Comparison of ENCODE assay signal across 9 mouse cellular contexts in the genomic region with DNA sequence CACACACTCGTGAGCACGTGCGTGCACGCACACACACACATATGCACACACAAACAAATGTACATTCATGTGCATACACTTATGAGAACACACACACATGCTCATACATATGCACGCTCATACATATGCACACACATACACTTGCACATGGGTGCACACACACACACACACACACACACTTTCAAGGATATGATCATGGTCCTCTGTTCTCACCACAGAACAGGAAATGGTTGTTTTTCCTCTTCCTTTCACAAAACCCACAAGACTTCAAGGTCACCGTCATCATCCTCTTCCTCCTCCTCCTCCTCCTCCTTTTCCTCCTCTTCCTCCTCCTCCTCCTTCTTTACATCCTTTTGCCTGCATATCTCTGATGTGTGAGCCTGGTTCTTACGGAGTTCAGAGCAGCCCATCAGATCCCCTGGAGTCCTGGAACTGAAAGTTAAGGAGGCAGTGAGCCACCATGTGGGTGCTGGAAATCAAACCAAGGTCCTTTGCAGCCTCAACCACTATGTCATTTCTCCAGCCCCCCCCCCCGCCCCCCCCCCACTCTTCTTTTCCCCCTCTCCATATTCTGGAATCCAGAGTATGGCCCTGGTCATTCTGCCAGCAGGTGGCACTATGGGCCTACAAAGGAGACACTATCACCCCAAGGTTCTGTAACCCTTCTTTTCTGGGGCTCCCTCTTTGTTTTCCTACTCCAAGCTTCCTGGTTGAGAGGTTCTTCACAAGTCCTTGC. TPM values are rescaled to one million over a fixed set of nuclear protein-coding genes. Genes with fewer than 3 reads are reported as not detected.
DNase-seq lines count a peak whose midpoint lies in the region; ATAC-seq and TF ChIP-seq lines count a peak whose summit lies in the region.
"Had no signal": no experiment of that assay in that cellular context is flagged by ENCODE, and none has a peak within 500 bp of the region (broad histone marks: within the 10 kb centered on the region; RNA-seq: fewer than 3 reads in every experiment).

No protein-coding gene starts in this region.

- H3K27me3 ChIP-seq in cerebellum, adult 2 months (ENCODE audit: control insufficient read depth, insufficient read depth, low read length) = no peaks in the 10 kb centered on the region
- H3K27me3 ChIP-seq in intestine, postnatal 0 days (replicated peaks; ENCODE audit: control insufficient read depth, insufficient read depth, low read length) = no peaks in the 10 kb centered on the region
- H3K27me3 ChIP-seq in limb, embryonic 13.5 days = no peaks in the 10 kb centered on the region
- no peaks in the 10 kb centered on the region for H3K27me3 ChIP-seq in midbrain, embryonic 16.5 days (ENCODE audit: control insufficient read depth, insufficient read depth, low read depth, low read length)
- H3K27me3 ChIP-seq in stomach, embryonic 16.5 days (ENCODE audit: control insufficient read depth, insufficient read depth, low read length) = no peaks in the 10 kb centered on the region

- H3K4me1 ChIP-seq in cerebellum, adult 2 months (ENCODE audit: control insufficient read depth, insufficient read depth, low read length) = peaks cover 8% of the 10 kb centered on the region; the same call in 1 of the 2 replicates
- H3K4me1 ChIP-seq in intestine, postnatal 0 days (replicated peaks; ENCODE audit: control insufficient read depth, insufficient read depth, low read length) = no peaks in the 10 kb centered on the region; the same call in 1 of the 2 replicates
- H3K4me1 ChIP-seq in limb, embryonic 13.5 days = peaks cover 15% of the 10 kb centered on the region
- no peaks in the 10 kb centered on the region for H3K4me1 ChIP-seq in midbrain, embryonic 16.5 days (ENCODE audit: control insufficient read depth, insufficient read depth, low read length)
- H3K4me1 ChIP-seq in stomach, embryonic 16.5 days (ENCODE audit: control insufficient read depth, insufficient read depth, low read length) = no peaks in the 10 kb centered on the region

- no peak overlapping the region for H3K4me3 ChIP-seq in cerebellum, adult 2 months (replicated peaks; ENCODE audit: insufficient read depth, low read depth, low read length)
- H3K4me3 ChIP-seq in intestine, postnatal 0 days (ENCODE audit: low read depth, low read length) = no peak overlapping the region
- H3K4me3 ChIP-seq in limb, embryonic 13.5 days = no peak overlapping the region
- no peak overlapping the region for H3K4me3 ChIP-seq in midbrain, embryonic 16.5 days (ENCODE audit: low read depth, low read length)
- no peak overlapping the region for H3K4me3 ChIP-seq in stomach, embryonic 16.5 days (replicated peaks; ENCODE audit: low read length)
- H3K4me3 ChIP-seq: myocyte had no signal

- peak; percentile 76 for TF ChIP-seq CTCF in cerebellum, adult 2 months (IDR thresholded peaks at IDR 0.05; ENCODE audit: borderline replicate concordance, insufficient read depth, low read depth, low read length)
- peak; percentile 81 for TF ChIP-seq CTCF in intestine, postnatal 0 days (IDR thresholded peaks at IDR 0.05; ENCODE audit: low read depth)

- no peak for ATAC-seq in intestine, postnatal 0 days
- ATAC-seq in limb, embryonic 13.5 days (ENCODE audit: low FRiP score, low read depth) = 0 out of 2 replicates have a peak, but pooled peaks have one; percentile 41
- ATAC-seq in midbrain, embryonic 16.5 days = peak; percentile 68
- ATAC-seq in stomach, embryonic 16.5 days (ENCODE audit: insufficient read depth, low FRiP score) = 0 out of 2 replicates have a peak, but pooled peaks have one; percentile 23

- H3K9ac ChIP-seq in intestine, postnatal 0 days (ENCODE audit: low read depth, low read length) = no peak overlapping the region
- no peak overlapping the region for H3K9ac ChIP-seq in limb, embryonic 13.5 days
- H3K9ac ChIP-seq in midbrain, embryonic 16.5 days (ENCODE audit: low read depth, low read length) = no peak overlapping the region
- H3K9ac ChIP-seq in stomach, embryonic 16.5 days (ENCODE audit: low read length) = no peak overlapping the region

- WGBS in cerebellum, adult 2 months = 74% methylated on average over 8 of the region's 8 CpGs
- WGBS in intestine, postnatal 0 days = 83% methylated on average over 7 of the region's 8 CpGs
- 86% methylated on average over 7 of the region's 8 CpGs for WGBS in limb, embryonic 13.5 days
- 83% methylated on average over 7 of the region's 8 CpGs for WGBS in midbrain, embryonic 16.5 days
- WGBS in stomach, embryonic 16.5 days = 66% methylated on average over 8 of the region's 8 CpGs

- TF ChIP-seq POLR2A in cerebellum, adult 2 months (IDR thresholded peaks at IDR 0.05; ENCODE audit: borderline replicate concordance, insufficient read depth, low read length) = no peak

- H3K9me3 ChIP-seq in intestine, postnatal 0 days (ENCODE audit: control insufficient read depth) = no peaks in the 10 kb centered on the region
- no peaks in the 10 kb centered on the region for H3K9me3 ChIP-seq in limb, embryonic 13.5 days
- no peaks in the 10 kb centered on the region for H3K9me3 ChIP-seq in midbrain, embryonic 16.5 days (replicated peaks; ENCODE audit: control insufficient read depth, low read length, poor library complexity, severe bottlenecking)
- no peaks in the 10 kb centered on the region for H3K9me3 ChIP-seq in stomach, embryonic 16.5 days (replicated peaks; ENCODE audit: control insufficient read depth, low read length)

- DNase-seq in ovary, postnatal 14 days (ENCODE audit: low spot score) = peak; percentile 63
- no peak for DNase-seq in ovary, adult 18-20 months (ENCODE audit: low spot score)
- peak; percentile 82 to 88 for DNase-seq in cerebellum, adult 2 months
- DNase-seq in forelimb bud, embryonic 11.5 days (ENCODE audit: low read depth, low spot score) = peak; percentile 67

- no peak overlapping the region for H3K4me2 ChIP-seq in intestine, postnatal 0 days (replicated peaks; ENCODE audit: low read depth)
- no peak overlapping the region for H3K4me2 ChIP-seq in limb, embryonic 13.5 days (replicated peaks)
- H3K4me2 ChIP-seq in midbrain, embryonic 16.5 days (ENCODE audit: low read length) = no peak overlapping the region
- no peak overlapping the region for H3K4me2 ChIP-seq in stomach, embryonic 16.5 days (ENCODE audit: low read depth, low read length)

- no peak overlapping the region for H3K27ac ChIP-seq in cerebellum, adult 2 months (ENCODE audit: insufficient read depth, low read length)
- H3K27ac ChIP-seq in intestine, postnatal 0 days (ENCODE audit: low read depth, low read length) = no peak overlapping the region
- no peak overlapping the region for H3K27ac ChIP-seq in limb, embryonic 13.5 days
- no peak overlapping the region for H3K27ac ChIP-seq in midbrain, embryonic 16.5 days (ENCODE audit: low read length)
- H3K27ac ChIP-seq in stomach, embryonic 16.5 days (ENCODE audit: low read length) = no peak overlapping the region

- H3K36me3 ChIP-seq in intestine, postnatal 0 days (ENCODE audit: control insufficient read depth, insufficient read depth) = no peaks in the 10 kb centered on the region
- no peaks in the 10 kb centered on the region for H3K36me3 ChIP-seq in limb, embryonic 13.5 days
- H3K36me3 ChIP-seq in midbrain, embryonic 16.5 days (ENCODE audit: control insufficient read depth, insufficient read depth, low read length) = no peaks in the 10 kb centered on the region
- H3K36me3 ChIP-seq in stomach, embryonic 16.5 days (ENCODE audit: control insufficient read depth, insufficient read depth, low read length) = no peaks in the 10 kb centered on the region

RNA-seq across cellular contexts. Expression of gene Tspan1, which starts 1.4 kb away (rescaled TPM):
- polyA plus RNA-seq in cerebellum, adult 2 months (2012; rRNA removed) = 0.47 and 0.67 TPM in 2 replicates
- 40.1 and 63.8 TPM in 2 replicates for polyA plus RNA-seq in intestine, postnatal 0 days (2015; fragmentation: Nextera tagmentation; extraction: Ambion mirVana)
- polyA plus RNA-seq in limb, embryonic 13.5 days (2015; fragmentation: Nextera tagmentation; extraction: Ambion mirVana) = 0.10 TPM in 1 of 2 replicates, not detected in the other
- not detected in 2 replicates for polyA plus RNA-seq in midbrain, embryonic 16.5 days (2015; fragmentation: Nextera tagmentation; extraction: Ambion mirVana)
- polyA plus RNA-seq in stomach, embryonic 16.5 days (2015; fragmentation: Nextera tagmentation; extraction: Ambion mirVana) = 76.4 and 99.5 TPM in 2 replicates

RNA-seq across cellular contexts. Expression of gene 1700042G07Rik, which starts 4.4 kb away (rescaled TPM):
- polyA plus RNA-seq in cerebellum, adult 2 months (2012; rRNA removed) = not detected in 2 replicates
- not detected in 2 replicates for polyA plus RNA-seq in intestine, postnatal 0 days (2015; fragmentation: Nextera tagmentation; extraction: Ambion mirVana)
- not detected in 2 replicates for polyA plus RNA-seq in limb, embryonic 13.5 days (2015; fragmentation: Nextera tagmentation; extraction: Ambion mirVana)
- polyA plus RNA-seq in midbrain, embryonic 16.5 days (2015; fragmentation: Nextera tagmentation; extraction: Ambion mirVana) = not detected in 2 replicates
- not detected in 2 replicates for polyA plus RNA-seq in stomach, embryonic 16.5 days (2015; fragmentation: Nextera tagmentation; extraction: Ambion mirVana)
- polyA plus RNA-seq: myocyte had no signal

RNA-seq across cellular contexts. Expression of gene Gm49337, which starts 4.4 kb away (rescaled TPM):
- polyA plus RNA-seq in cerebellum, adult 2 months (2012; rRNA removed) = not detected in 2 replicates
- polyA plus RNA-seq in intestine, postnatal 0 days (2015; fragmentation: Nextera tagmentation; extraction: Ambion mirVana) = not detected in 2 replicates
- not detected in 2 replicates for polyA plus RNA-seq in limb, embryonic 13.5 days (2015; fragmentation: Nextera tagmentation; extraction: Ambion mirVana)
- not detected in 2 replicates for polyA plus RNA-seq in midbrain, embryonic 16.5 days (2015; fragmentation: Nextera tagmentation; extraction: Ambion mirVana)
- not detected in 2 replicates for polyA plus RNA-seq in stomach, embryonic 16.5 days (2015; fragmentation: Nextera tagmentation; extraction: Ambion mirVana)
- polyA plus RNA-seq: myocyte had no signal

RNA-seq across cellular contexts. Expression of gene Lurap1, which starts 17.6 kb away (rescaled TPM):
- 42.5 and 45.3 TPM in 2 replicates for polyA plus RNA-seq in cerebellum, adult 2 months (2012; rRNA removed)
- 0.56 and 0.68 TPM in 2 replicates for polyA plus RNA-seq in intestine, postnatal 0 days (2015; fragmentation: Nextera tagmentation; extraction: Ambion mirVana)
- polyA plus RNA-seq in limb, embryonic 13.5 days (2015; fragmentation: Nextera tagmentation; extraction: Ambion mirVana) = 2.3 and 2.6 TPM in 2 replicates
- 2.1 and 3.1 TPM in 2 replicates for polyA plus RNA-seq in midbrain, embryonic 16.5 days (2015; fragmentation: Nextera tagmentation; extraction: Ambion mirVana)
- polyA plus RNA-seq in stomach, embryonic 16.5 days (2015; fragmentation: Nextera tagmentation; extraction: Ambion mirVana) = 2.6 and 3.0 TPM in 2 replicates

RNA-seq across cellular contexts. Expression of gene Pomgnt1, which starts 45.1 kb away (rescaled TPM):
- 71.7 and 76.4 TPM in 2 replicates for polyA plus RNA-seq in cerebellum, adult 2 months (2012; rRNA removed)
- polyA plus RNA-seq in intestine, postnatal 0 days (2015; fragmentation: Nextera tagmentation; extraction: Ambion mirVana) = 18.1 and 18.2 TPM in 2 replicates
- polyA plus RNA-seq in limb, embryonic 13.5 days (2015; fragmentation: Nextera tagmentation; extraction: Ambion mirVana) = 63.4 and 69.0 TPM in 2 replicates
- polyA plus RNA-seq in midbrain, embryonic 16.5 days (2015; fragmentation: Nextera tagmentation; extraction: Ambion mirVana) = 63.1 and 68.8 TPM in 2 replicates
- polyA plus RNA-seq in stomach, embryonic 16.5 days (2015; fragmentation: Nextera tagmentation; extraction: Ambion mirVana) = 49.4 and 50.0 TPM in 2 replicates

Comparison
In these comparisons a context has a peak if more than half of its experiments do, and no peak if none do; other contexts are left out.
1. RNA of gene Tspan1, which starts 1.4 kb away (polyA plus RNA-seq): 76.4 to 99.5 TPM in stomach, embryonic 16.5 days and 40.1 to 63.8 TPM in intestine, postnatal 0 days; 0.47 to 0.67 TPM in cerebellum, adult 2 months, 0.10 TPM in limb, embryonic 13.5 days and not detected in midbrain, embryonic 16.5 days; every median in the first group is over 10 times any median in the second.